Mouse (Mus musculus): ENCODE measurements around the gene Dynlrb1. TPM values are rescaled to one million over a fixed set of nuclear protein-coding genes. Genes with fewer than 3 reads are reported as not detected.

The Dynlrb1 gene
- total and polyA plus RNA-seq, 3 experiments, result 193 to 329 TPM; not detected in 1

GRCm38 (mm10) chr2:155280116-155280515 is 43.8 kb downstream of the Dynlrb1 start:
- peaks cover 0 to 1% of the 10 kb centered on the region in 2 experiments; a peak in 1 of 4 replicates for H3K36me3 ChIP-seq (ENCODE audit: control insufficient read depth in 1 of 2, insufficient read depth in 2 of 2, low read length in 2 of 2)
- H3K4me3 ChIP-seq (ENCODE audit: control insufficient read depth in 1 of 2, insufficient read depth in 1 of 2, low read depth in 2 of 2, low read length in 2 of 2), result no peak overlapping the region
- no peak for DNase-seq (ENCODE audit: low read depth, low spot score)
- H3K9me3 ChIP-seq (replicated peaks; ENCODE audit: insufficient read depth, low read length), result no peaks in the 10 kb centered on the region
- TF ChIP-seq SMC3 (IDR thresholded peaks at IDR 0.05; ENCODE audit: low read depth, low read length) (no peak), MXI1 (IDR thresholded peaks at IDR 0.05; ENCODE audit: low read depth, low read length) (no peak), HCFC1 (IDR thresholded peaks at IDR 0.05; ENCODE audit: low read depth, low read length) (no peak), TAL1 (IDR thresholded peaks at IDR 0.05; ENCODE audit: low read length) (no peak), ZC3H11A (IDR thresholded peaks at IDR 0.05; ENCODE audit: low read depth, low read length) (no peak), MAFK (IDR thresholded peaks at IDR 0.05; ENCODE audit: borderline replicate concordance, low read depth, low read length) (no peak), CTCF (IDR thresholded peaks at IDR 0.05 in 2 of 3, conservative IDR thresholded peaks at IDR 0.05 in 1 of 3; ENCODE audit: control insufficient read depth in 1 of 3, insufficient read depth in 1 of 3, low read depth in 2 of 3, low read length in 3 of 3, poor library complexity in 1 of 3, severe bottlenecking in 1 of 3) (no peak), ELF1 (IDR thresholded peaks at IDR 0.05; ENCODE audit: low read depth, low read length) (no peak), POLR2AphosphoS5 (IDR thresholded peaks at IDR 0.05; ENCODE audit: borderline replicate concordance, low read depth, low read length) (no peak), JUND (IDR thresholded peaks at IDR 0.05; ENCODE audit: low read depth, low read length) (no peak), USF1 (IDR thresholded peaks at IDR 0.05; ENCODE audit: low read depth, low read length) (no peak), BHLHE40 (IDR thresholded peaks at IDR 0.05; ENCODE audit: borderline replicate concordance, low read depth, low read length) (no peak), EP300 (IDR thresholded peaks at IDR 0.05; ENCODE audit: low read depth in 1 of 2, low read length in 2 of 2) (no peak), KAT2A (conservative IDR thresholded peaks at IDR 0.05; ENCODE audit: low read depth, low read length) (no peak)
- no peaks in the 10 kb centered on the region for H3K79me2 ChIP-seq (ENCODE audit: control insufficient read depth, insufficient read depth, low read length, poor library complexity)
- no peaks in the 10 kb centered on the region for H3K27me3 ChIP-seq (ENCODE audit: control insufficient read depth in 1 of 2, insufficient read depth in 2 of 2, low read length in 2 of 2)
- H3K27ac ChIP-seq (ENCODE audit: control insufficient read depth, low read depth, low read length), result no peak overlapping the region
- no peaks in the 10 kb centered on the region for H3K4me1 ChIP-seq (ENCODE audit: control insufficient read depth in 1 of 2, insufficient read depth in 2 of 2, low read length in 2 of 2)
- no peak overlapping the region for H3K9ac ChIP-seq (ENCODE audit: control insufficient read depth, low read depth, low read length, poor library complexity, severe bottlenecking)

GRCm38 (mm10) chr2:155283793-155284192 is 47.5 kb downstream of the Dynlrb1 start:
- TF ChIP-seq ETS1 (IDR thresholded peaks at IDR 0.05; ENCODE audit: low read depth, low read length) (no peak), USF2 (IDR thresholded peaks at IDR 0.05; ENCODE audit: borderline replicate concordance in 1 of 2, insufficient read depth in 1 of 2, low read depth in 1 of 2, low read length in 2 of 2) (no peak), ZKSCAN1 (IDR thresholded peaks at IDR 0.05; ENCODE audit: low read depth, low read length) (no peak), RCOR1 (IDR thresholded peaks at IDR 0.05; ENCODE audit: low read depth, low read length) (no peak), EP300 (IDR thresholded peaks at IDR 0.05; ENCODE audit: low read depth in 1 of 2, low read length in 2 of 2) (no peak), ZNF384 (IDR thresholded peaks at IDR 0.05; ENCODE audit: low read depth, low read length) (no peak), SIN3A (IDR thresholded peaks at IDR 0.05; ENCODE audit: low read length) (no peak)
- no peak for DNase-seq (ENCODE audit: low read depth, low spot score)
- Histone ChIP-seq H3K4me3 (ENCODE audit: control insufficient read depth in 1 of 2, insufficient read depth in 1 of 2, low read depth in 2 of 2, low read length in 2 of 2) (no peak overlapping the region), H3K79me2 (ENCODE audit: control insufficient read depth, insufficient read depth, low read length, poor library complexity) (no peaks in the 10 kb centered on the region), H3K4me1 (ENCODE audit: control insufficient read depth in 1 of 2, insufficient read depth in 2 of 2, low read length in 2 of 2) (no peaks in the 10 kb centered on the region), H3K36me3 (ENCODE audit: control insufficient read depth in 1 of 2, insufficient read depth in 2 of 2, low read length in 2 of 2) (peaks cover 0 to 1% of the 10 kb centered on the region in 2 experiments; a peak in 2 of 4 replicates), H3K9me3 (replicated peaks; ENCODE audit: insufficient read depth, low read length) (no peaks in the 10 kb centered on the region), H3K27ac (ENCODE audit: control insufficient read depth, low read depth, low read length) (no peak overlapping the region), H3K9ac (ENCODE audit: control insufficient read depth, low read depth, low read length, poor library complexity, severe bottlenecking) (no peak overlapping the region), H3K27me3 (ENCODE audit: control insufficient read depth in 1 of 2, insufficient read depth in 2 of 2, low read length in 2 of 2) (no peaks in the 10 kb centered on the region)
